Mouse (Mus musculus) heart, embryonic 13.5 days (tissue): Measurements from ENCODE around the gene Tox2. TPM values are rescaled to one million over a fixed set of nuclear protein-coding genes. Genes with fewer than 3 reads are reported as not detected.

Experiments
- ATAC-seq: fragments of 200-750 bp; cut with Nextera tagmentation; 2 replicates; pipeline ENCODE4 v1.8.0; 2017; ENCODE audit warnings: moderate TSS enrichment; ENCODE audit not compliant: insufficient number of reproducible peaks, low FRiP score, low TSS enrichment; ENCODE audit errors: extremely low read depth
- H3K27ac ChIP-seq: fragments of 300-500 bp; sonication (generic); replicated peaks from 2 replicates; pipeline ENCODE4 v1.5.1; 2015; ENCODE audit warnings: moderate library complexity, mild to moderate bottlenecking, inconsistent platforms
- H3K27me3 ChIP-seq: fragments of 300-500 bp; sonication (generic); replicated peaks from 2 replicates; pipeline ENCODE4 v1.6.1; 2015; ENCODE audit warnings: mild to moderate bottlenecking, inconsistent platforms
- H3K36me3 ChIP-seq: fragments of 300-500 bp; sonication (generic); 2 replicates; pipeline ENCODE4 v1.6.1; 2015; ENCODE audit warnings: mild to moderate bottlenecking, inconsistent platforms
- H3K4me1 ChIP-seq: fragments of 300-500 bp; sonication (generic); 2 replicates; pipeline ENCODE4 v1.6.1; 2015; ENCODE audit warnings: inconsistent platforms
- H3K4me2 ChIP-seq: fragments of 300-500 bp; sonication (generic); 2 replicates; pipeline ENCODE4 v1.6.1; 2015; ENCODE audit warnings: inconsistent platforms, mild to moderate bottlenecking, moderate library complexity
- H3K4me3 ChIP-seq: fragments of 300-500 bp; sonication (generic); 2 replicates; pipeline ENCODE4 v1.5.1; 2015; ENCODE audit warnings: moderate library complexity, mild to moderate bottlenecking, inconsistent platforms
- H3K9ac ChIP-seq: fragments of 300-500 bp; sonication (generic); 2 replicates; pipeline ENCODE4 v1.6.1; 2015; ENCODE audit warnings: inconsistent platforms, mild to moderate bottlenecking, moderate library complexity
- H3K9me3 ChIP-seq: fragments of 300-500 bp; sonication (generic); 2 replicates; pipeline ENCODE4 v1.6.1; 2016; ENCODE audit warnings: inconsistent platforms
- WGBS: fragments of 180-500 bp; shearing (Covaris S2); methylation state at CpG from one replicate; pipeline ENCODE4 v1.1.7; 2015; ENCODE audit warnings: mixed read lengths; 5-methylcytosine and 5-hydroxymethylcytosine counted together
- polyA plus RNA-seq: library from polyadenylated mRNA; unstranded; fragments of >200 nt; fragmentation: Nextera tagmentation; extraction: Ambion mirVana; gene quantifications from 2 replicates; pipeline ENCODE4 v1.2.1, GENCODE M21; 2015

The Tox2 gene
- polyA plus RNA-seq, 1 experiment from 2014 or later: 2.5 TPM

GRCm38 (mm10) chr2:163205737-163206490, 3.0 kb downstream of the Tox2 start:
- Histone ChIP-seq H3K4me2 (no peak overlapping the region), H3K4me1 (peaks cover 34% of the 10 kb centered on the region), H3K36me3 (no peaks in the 10 kb centered on the region), H3K9me3 (0 out of 2 replicates have a peak, but pooled peaks cover 8% of the 10 kb centered on the region), H3K27ac (no peak overlapping the region), H3K4me3 (no peak overlapping the region), H3K27me3 (peaks cover 51% of the 10 kb centered on the region), H3K9ac (no peak overlapping the region)
- WGBS: 60% methylated on average over 17 of the region's 17 CpGs
- ATAC-seq: no peak

- Histone ChIP-seq H3K4me1 (peaks cover 30% of the 10 kb centered on the region), H3K4me3 (no peak overlapping the region), H3K36me3 (no peaks in the 10 kb centered on the region), H3K9ac (no peak overlapping the region), H3K27ac (no peak overlapping the region), H3K4me2 (no peak overlapping the region), H3K27me3 (peaks cover 51% of the 10 kb centered on the region), H3K9me3 (no peaks in the 10 kb centered on the region)
- ATAC-seq: no peak
- 93% methylated on average over 2 of the region's 2 CpGs for WGBS
These were observed 4.4 kb downstream of the Tox2 start for GRCm38 (mm10) chr2:163207315-163207714.

- Histone ChIP-seq H3K9me3 (no peaks in the 10 kb centered on the region), H3K4me3 (no peak overlapping the region), H3K27ac (no peak overlapping the region), H3K4me1 (peaks cover 13% of the 10 kb centered on the region), H3K27me3 (peaks cover 39% of the 10 kb centered on the region), H3K4me2 (no peak overlapping the region), H3K36me3 (no peaks in the 10 kb centered on the region), H3K9ac (no peak overlapping the region)
- ATAC-seq: no peak
- 76% methylated on average over 8 of the region's 8 CpGs for WGBS
These were observed 6.2 kb downstream of the Tox2 start for GRCm38 (mm10) chr2:163209139-163209538.

GRCm38 (mm10) chr2:163213085-163213484, 10.2 kb downstream of the Tox2 start:
- H3K4me2 ChIP-seq: no peak overlapping the region
- no peaks in the 10 kb centered on the region for H3K27me3 ChIP-seq
- no peak overlapping the region for H3K9ac ChIP-seq
- peaks cover 8% of the 10 kb centered on the region for H3K4me1 ChIP-seq
- no peaks in the 10 kb centered on the region for H3K36me3 ChIP-seq
- no peak overlapping the region for H3K4me3 ChIP-seq
- ATAC-seq: no peak
- no peak overlapping the region for H3K27ac ChIP-seq
- H3K9me3 ChIP-seq: no peaks in the 10 kb centered on the region
- 39% methylated on average over 3 of the region's 3 CpGs for WGBS

- WGBS: 33% methylated on average over 3 of the region's 3 CpGs
- Histone ChIP-seq H3K27ac (no peak overlapping the region), H3K36me3 (no peaks in the 10 kb centered on the region), H3K4me1 (peaks cover 19% of the 10 kb centered on the region), H3K4me2 (no peak overlapping the region), H3K4me3 (no peak overlapping the region), H3K9me3 (no peaks in the 10 kb centered on the region), H3K9ac (no peak overlapping the region), H3K27me3 (no peaks in the 10 kb centered on the region; the same call in 1 of the 2 replicates)
- ATAC-seq: no peak
These were observed 15.2 kb downstream of the Tox2 start for GRCm38 (mm10) chr2:163218095-163218494.

GRCm38 (mm10) chr2:163218571-163218970, 15.6 kb downstream of the Tox2 start:
- Histone ChIP-seq H3K36me3 (no peaks in the 10 kb centered on the region), H3K4me3 (no peak overlapping the region), H3K9ac (no peak overlapping the region), H3K27me3 (no peaks in the 10 kb centered on the region; the same call in 1 of the 2 replicates), H3K27ac (no peak overlapping the region), H3K4me2 (no peak overlapping the region), H3K4me1 (peaks cover 22% of the 10 kb centered on the region), H3K9me3 (no peaks in the 10 kb centered on the region)
- 50% methylated on average over 7 of the region's 7 CpGs for WGBS
- no peak; the same call in 1 of the 2 replicates for ATAC-seq

GRCm38 (mm10) chr2:163219447-163219846, 16.5 kb downstream of the Tox2 start:
- no peak overlapping the region for H3K4me2 ChIP-seq
- no peak overlapping the region for H3K4me3 ChIP-seq
- no peaks in the 10 kb centered on the region for H3K36me3 ChIP-seq
- no peak overlapping the region for H3K27ac ChIP-seq
- no peak overlapping the region for H3K9ac ChIP-seq
- H3K27me3 ChIP-seq: no peaks in the 10 kb centered on the region; the same call in 1 of the 2 replicates
- peaks cover 30% of the 10 kb centered on the region for H3K4me1 ChIP-seq
- H3K9me3 ChIP-seq: no peaks in the 10 kb centered on the region
- WGBS: 70% methylated on average over 5 of the region's 5 CpGs
- no peak for ATAC-seq

- H3K36me3 ChIP-seq: no peaks in the 10 kb centered on the region
- H3K9me3 ChIP-seq: no peaks in the 10 kb centered on the region
- 81% methylated on average over 11 of the region's 11 CpGs for WGBS
- no peak for ATAC-seq
- peaks cover 31% of the 10 kb centered on the region for H3K4me1 ChIP-seq
- H3K27ac ChIP-seq: no peak overlapping the region
- H3K27me3 ChIP-seq: no peaks in the 10 kb centered on the region; the same call in 1 of the 2 replicates
- no peak overlapping the region for H3K4me3 ChIP-seq
- no peak overlapping the region for H3K9ac ChIP-seq
- H3K4me2 ChIP-seq: no peak overlapping the region
These were observed 17.8 kb downstream of the Tox2 start for GRCm38 (mm10) chr2:163220706-163221105.

GRCm38 (mm10) chr2:163225302-163225701, 22.4 kb downstream of the Tox2 start:
- Histone ChIP-seq H3K4me3 (no peak overlapping the region), H3K27ac (no peak overlapping the region), H3K36me3 (no peaks in the 10 kb centered on the region), H3K27me3 (peaks cover 4% of the 10 kb centered on the region; the same call in 1 of the 2 replicates), H3K9me3 (no peaks in the 10 kb centered on the region), H3K9ac (no peak overlapping the region), H3K4me1 (peaks cover 21% of the 10 kb centered on the region), H3K4me2 (no peak overlapping the region)
- WGBS: 69% methylated on average over 15 of the region's 15 CpGs
- ATAC-seq: no peak

GRCm38 (mm10) chr2:163229050-163229449, 26.1 kb downstream of the Tox2 start:
- peaks cover 16% of the 10 kb centered on the region for H3K4me1 ChIP-seq
- H3K27ac ChIP-seq: no peak overlapping the region
- H3K4me3 ChIP-seq: no peak overlapping the region
- ATAC-seq: no peak
- peaks cover 10% of the 10 kb centered on the region; the same call in 1 of the 2 replicates for H3K27me3 ChIP-seq
- no peak overlapping the region for H3K4me2 ChIP-seq
- no peaks in the 10 kb centered on the region for H3K9me3 ChIP-seq
- no peaks in the 10 kb centered on the region for H3K36me3 ChIP-seq
- H3K9ac ChIP-seq: no peak overlapping the region
- WGBS: 57% methylated on average over 9 of the region's 9 CpGs

GRCm38 (mm10) chr2:163231781-163232534, 29.0 kb downstream of the Tox2 start:
- WGBS: 69% methylated on average over 13 of the region's 13 CpGs
- Histone ChIP-seq H3K4me3 (no peak overlapping the region), H3K4me1 (peaks cover 6% of the 10 kb centered on the region; the same call in 1 of the 2 replicates), H3K27me3 (peaks cover 10% of the 10 kb centered on the region; the same call in 1 of the 2 replicates), H3K4me2 (no peak overlapping the region), H3K27ac (no peak overlapping the region), H3K9ac (no peak overlapping the region), H3K36me3 (no peaks in the 10 kb centered on the region), H3K9me3 (no peaks in the 10 kb centered on the region)
- ATAC-seq: no peak
